In genomic region chr2:115551901-115552300, GRCm38 (mm10) we compare ENCODE assay signal across 16 mouse cellular contexts.
"Had no signal": no experiment of that assay in that cellular context is flagged by ENCODE, and none has a peak within 500 bp of the region (broad histone marks: within the 10 kb centered on the region; RNA-seq: fewer than 3 reads in every experiment).

No protein-coding gene starts in this region.

- ATAC-seq: intestine, embryonic 15.5 days; midbrain, embryonic 15.5 days had no signal

- H3K27me3 ChIP-seq: intestine, embryonic 15.5 days; liver, embryonic 15.5 days; lung, embryonic 15.5 days; megakaryocyte, embryonic 14.5 days; midbrain, embryonic 15.5 days; stomach, embryonic 15.5 days had no signal

- H3K9me3 ChIP-seq: intestine, embryonic 15.5 days; limb, embryonic 10.5 days; liver, embryonic 15.5 days; lung, embryonic 15.5 days; megakaryocyte, embryonic 14.5 days; midbrain, embryonic 15.5 days; stomach, embryonic 15.5 days had no signal

- H3K27ac ChIP-seq: intestine, embryonic 15.5 days; layer of hippocampus, adult 2 months; limb, embryonic 10.5 days; liver, embryonic 15.5 days; lung, embryonic 15.5 days; macrophage; midbrain, embryonic 15.5 days had no signal

- H3K4me3 ChIP-seq: intestine, embryonic 15.5 days; layer of hippocampus, adult 2 months; limb, embryonic 10.5 days; liver, embryonic 15.5 days; lung, embryonic 15.5 days; megakaryocyte, embryonic 14.5 days; midbrain, embryonic 15.5 days; stomach, embryonic 15.5 days had no signal

- H3K4me1 ChIP-seq: liver, embryonic 15.5 days; lung, embryonic 15.5 days; megakaryocyte, embryonic 14.5 days; midbrain, embryonic 15.5 days; stomach, embryonic 15.5 days had no signal

- H3K36me3 ChIP-seq: intestine, embryonic 15.5 days; limb, embryonic 10.5 days; liver, embryonic 15.5 days; lung, embryonic 15.5 days; midbrain, embryonic 15.5 days; stomach, embryonic 15.5 days had no signal

- H3K9ac ChIP-seq: intestine, embryonic 15.5 days; liver, embryonic 15.5 days; lung, embryonic 15.5 days; midbrain, embryonic 15.5 days; stomach, embryonic 15.5 days had no signal

- DNase-seq: kidney, adult 8-10 months; kidney, postnatal 25 days; right cerebral cortex, postnatal 14 days; thymus, adult 2 months; thymus, postnatal 25 days had no signal

- H3K4me2 ChIP-seq: intestine, embryonic 15.5 days; liver, embryonic 11.5 days; liver, embryonic 15.5 days; lung, embryonic 15.5 days; midbrain, embryonic 11.5 days; midbrain, embryonic 15.5 days; stomach, embryonic 15.5 days had no signal
